Mouse (Mus musculus) cerebellum, postnatal 36 days (tissue): Measurements from ENCODE around the gene Zer1.
A peak's percentile ranks its signal among the peaks of the same experiment; 100 is the strongest.

Source experiments
- DNase-seq, 2 experiments: peaks; one replicate each; pipeline ENCODE4 v3.0.0; 2021 to 2022; ENCODE audit warnings: mixed read lengths in 2 of 2

The Zer1 gene

DNA sequence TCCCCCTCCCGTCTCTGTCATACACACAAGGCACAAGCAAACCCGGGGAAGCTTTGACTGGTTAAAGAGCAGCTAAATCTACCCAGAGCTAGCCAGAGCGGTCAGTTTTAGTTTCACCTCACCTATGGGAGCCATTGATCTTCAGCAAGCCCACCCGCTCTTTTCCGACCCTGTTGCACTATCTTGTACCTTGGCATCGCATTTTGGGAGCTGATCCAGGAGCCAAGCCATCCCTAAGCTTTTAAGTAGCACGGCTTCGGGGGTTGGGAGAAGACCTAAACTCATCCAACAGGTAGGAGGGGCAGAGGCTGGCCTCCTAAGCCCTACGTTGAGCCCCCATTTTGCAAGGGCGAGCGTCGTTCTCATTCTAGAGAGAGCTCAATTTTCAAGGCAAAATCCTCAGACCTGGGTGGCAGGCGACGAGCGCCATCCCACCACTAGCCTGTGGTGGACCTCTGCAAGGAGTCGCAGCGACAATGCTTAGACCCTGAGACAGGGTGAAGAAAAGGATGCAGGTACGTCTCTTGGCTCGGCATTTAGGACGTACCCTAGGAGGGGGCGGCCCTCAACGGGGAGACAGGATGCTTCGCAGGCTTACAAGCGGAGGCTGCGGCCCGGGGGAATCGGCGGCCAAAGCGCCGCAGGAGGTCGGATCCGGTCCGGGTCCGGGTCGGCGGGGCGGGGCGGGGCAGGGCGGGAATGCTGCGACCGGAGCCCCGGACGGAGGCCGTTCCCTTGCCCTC, 485 bp downstream of the Zer1 start:
- peak in 1 of 2 experiments; percentile 26 for DNase-seq

DNA sequence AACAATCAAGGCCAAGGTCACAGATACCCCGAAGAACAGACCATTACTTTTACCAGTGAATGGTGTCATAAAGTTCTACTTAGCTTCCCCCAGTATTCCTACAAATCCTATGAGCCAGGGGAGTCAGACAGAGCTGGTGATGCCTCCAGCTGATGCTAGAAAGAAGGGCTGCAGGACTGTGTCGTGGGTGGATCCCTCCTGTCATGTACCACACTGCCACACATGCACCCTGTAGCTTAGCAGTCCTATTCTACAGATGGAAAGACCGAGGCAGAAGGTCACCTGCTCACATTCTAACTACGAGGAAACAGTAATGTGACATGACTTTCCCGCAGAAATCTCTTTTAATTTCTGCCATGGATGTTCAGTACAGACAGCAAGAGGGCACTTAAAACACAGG, 1.6 kb downstream of the Zer1 start:
- no peak for DNase-seq

DNA sequence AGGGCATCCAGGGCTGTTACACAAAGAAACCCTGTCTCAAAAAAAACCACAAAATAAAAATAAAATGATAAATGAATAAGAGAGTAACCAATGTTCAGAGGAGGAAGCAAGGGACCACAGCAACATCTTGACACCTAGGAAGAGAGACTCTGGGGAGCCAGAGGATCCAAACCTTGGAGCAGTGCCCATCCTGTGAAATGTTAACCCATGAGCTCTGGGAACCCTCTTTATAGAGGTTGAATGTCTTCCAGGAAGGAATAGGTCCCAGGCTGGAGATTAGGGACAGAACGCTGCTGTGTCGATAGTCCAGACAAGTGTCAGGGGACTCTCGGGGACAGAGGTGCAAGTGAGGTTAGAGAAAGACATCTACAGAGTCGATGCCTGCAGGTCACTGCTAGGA, 4.1 kb downstream of the Zer1 start:
- DNase-seq = no peak

DNA sequence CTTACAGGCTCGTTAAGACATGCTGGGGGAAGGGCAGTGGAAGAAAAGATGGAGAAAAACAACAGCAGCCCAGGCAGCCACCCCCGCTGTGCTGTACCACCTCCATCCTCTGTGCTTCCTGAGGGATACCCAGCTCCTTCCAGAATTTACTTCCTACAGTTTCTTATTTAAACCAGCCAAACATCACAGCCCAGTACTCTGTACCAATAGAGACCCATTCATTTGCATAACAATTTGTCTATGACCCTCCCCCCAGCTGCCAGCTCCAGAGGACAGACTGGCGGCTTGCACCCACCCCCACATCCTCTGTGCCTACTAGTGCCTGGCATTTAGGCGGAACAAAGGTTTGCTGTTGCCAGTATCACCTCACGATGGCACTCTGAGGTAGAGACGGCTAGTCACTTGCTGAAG, 4.7 kb downstream of the Zer1 start:
- DNase-seq = no peak

DNA sequence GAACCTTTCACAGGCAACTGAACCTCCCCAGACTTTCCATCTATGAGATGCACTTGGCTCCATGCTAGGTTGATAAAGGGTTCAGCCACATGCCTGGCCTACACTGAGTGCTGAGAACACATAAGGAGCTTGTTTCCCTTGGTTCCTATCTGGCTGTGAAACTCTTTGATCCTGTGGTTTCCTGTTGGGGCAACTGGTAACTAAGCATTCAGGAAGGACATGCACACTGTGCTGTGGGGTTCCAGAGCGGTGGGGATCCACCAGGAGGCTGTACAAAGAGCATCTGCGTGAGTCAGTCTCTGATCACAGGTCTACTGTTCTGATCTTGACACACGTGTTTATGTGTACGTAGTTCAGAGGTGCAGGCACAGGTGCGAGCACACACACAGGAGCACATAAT, 11.8 kb downstream of the Zer1 start:
- DNase-seq = no peak

DNA sequence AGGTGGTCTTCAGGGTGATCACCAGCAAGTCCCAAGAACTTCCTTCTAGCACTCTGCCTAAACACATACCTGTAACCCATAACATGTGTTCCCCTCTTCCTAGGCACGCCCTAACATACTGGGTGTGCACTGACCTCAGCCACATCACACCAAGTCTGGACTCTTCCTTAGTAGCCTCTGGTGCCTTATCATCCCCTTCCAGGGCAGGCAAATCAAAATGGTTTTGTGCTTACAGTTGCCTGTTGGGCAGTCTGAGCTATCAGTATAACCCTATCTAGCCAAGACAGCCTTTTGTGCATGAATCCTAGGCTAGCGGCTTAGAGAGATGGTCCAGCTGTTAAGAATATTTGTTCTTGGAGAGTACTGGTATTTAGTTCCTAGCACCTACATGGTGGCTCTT, 12.9 kb downstream of the Zer1 start:
- DNase-seq = no peak

DNA sequence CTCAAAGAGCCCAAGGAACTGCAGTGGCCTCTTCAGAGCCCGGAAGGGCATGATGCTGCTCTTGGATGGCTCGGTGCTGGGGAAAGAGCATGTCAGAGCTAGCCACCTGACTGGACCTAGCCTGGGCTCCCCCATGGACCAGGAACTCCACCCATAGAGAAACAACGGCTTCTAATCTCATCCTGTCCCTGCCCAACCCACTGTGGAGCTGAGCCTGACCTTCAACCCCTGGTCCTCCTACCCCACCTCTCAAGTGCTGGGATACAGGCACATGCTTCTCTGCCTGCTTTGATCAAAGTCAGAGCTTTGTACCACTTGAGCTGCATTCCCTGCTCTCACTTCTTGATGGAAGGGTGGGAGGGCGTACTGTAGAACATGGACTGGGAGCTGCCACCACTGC, 16.1 kb downstream of the Zer1 start:
- DNase-seq = no peak

DNA sequence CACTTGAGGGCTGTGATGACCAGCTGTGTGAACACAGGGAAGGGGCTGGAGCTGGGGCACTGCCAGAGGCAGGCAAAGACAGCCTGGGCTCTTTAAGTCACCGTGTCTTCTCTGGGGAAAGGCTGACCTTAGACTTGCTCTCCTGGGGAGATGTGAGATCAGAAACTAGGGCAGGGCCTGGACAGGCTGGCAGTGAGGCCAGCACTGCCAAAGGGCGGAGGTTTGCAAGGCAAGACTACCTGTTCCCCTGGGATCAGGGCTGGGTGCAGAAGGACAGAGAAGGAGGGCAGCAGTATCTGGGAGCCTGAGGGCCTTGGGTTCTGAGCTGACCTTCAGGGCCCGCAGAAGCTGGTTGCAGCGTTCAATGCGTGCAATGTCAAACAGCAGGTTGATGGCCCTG, 16.7 kb downstream of the Zer1 start:
- DNase-seq = no peak

DNA sequence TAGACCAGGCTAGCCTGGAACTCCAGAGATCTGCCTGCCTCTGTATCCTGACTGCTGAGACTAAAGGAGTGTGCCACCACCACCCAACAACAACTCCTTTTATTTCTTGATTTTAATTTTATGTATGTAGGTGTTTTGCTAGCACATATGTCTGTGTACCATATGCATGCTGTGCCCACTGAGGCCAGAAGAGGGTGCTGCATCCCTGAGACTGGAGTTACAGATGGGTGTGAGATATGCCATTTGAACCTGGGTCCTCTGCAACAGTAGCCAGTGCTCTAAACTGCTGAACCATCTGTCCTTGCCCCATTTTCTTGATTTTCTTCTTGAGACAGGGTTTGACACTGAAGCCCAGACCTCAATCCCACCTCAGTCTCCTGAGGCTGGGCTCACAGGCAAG, 18.0 kb downstream of the Zer1 start:
- peak; percentile 59 to 68 for DNase-seq

DNA sequence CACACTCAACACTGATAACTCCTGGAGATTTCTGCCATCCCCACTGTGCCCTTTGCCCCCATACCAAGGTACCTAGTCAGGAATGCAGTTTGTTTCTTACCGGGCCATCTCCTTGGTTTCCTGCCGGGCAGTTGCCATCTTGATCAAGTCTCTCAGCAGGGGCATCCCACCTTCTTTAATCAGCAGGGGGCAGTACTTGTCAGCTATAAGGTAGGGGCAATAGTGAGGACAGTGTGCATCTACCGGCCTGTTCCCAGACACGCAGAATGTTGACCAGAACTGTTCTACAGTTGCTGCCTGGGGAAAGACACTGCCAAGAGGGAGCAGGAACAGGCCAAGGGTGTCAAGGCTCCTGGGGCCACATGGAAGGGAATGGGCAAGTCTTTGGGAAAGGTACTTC, 24.2 kb downstream of the Zer1 start:
- no peak for DNase-seq

DNA sequence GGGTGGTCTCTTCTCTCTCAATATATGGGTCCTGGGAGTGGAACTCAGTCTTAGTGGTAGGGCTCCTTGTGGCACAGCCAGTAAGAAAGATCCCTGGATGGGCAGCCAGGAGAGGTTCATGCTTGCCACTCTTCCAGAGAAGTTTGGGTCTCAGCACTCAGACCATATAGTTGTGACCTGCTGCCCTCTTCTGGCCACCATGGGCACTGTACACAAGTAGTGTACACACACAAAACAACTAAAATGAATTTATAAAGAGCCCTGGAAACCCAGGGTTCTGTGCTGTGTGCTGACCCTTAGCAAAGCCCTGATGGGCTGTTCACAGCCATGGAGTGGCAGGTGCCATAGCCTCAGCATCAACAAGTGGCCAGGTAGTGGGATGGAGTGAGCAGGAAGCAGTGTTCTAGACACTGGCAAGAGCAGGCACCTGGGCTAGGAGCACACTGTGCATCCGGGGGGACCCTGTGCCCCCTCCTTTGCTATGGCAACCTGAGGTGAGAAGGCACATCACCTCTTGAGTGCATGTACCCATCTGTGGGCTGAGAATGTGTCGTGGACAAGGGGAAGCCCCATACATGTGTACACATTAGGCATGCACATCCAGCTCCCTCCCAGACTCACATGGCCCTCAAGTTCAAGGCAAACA, 28.4 kb downstream of the Zer1 start:
- peak; percentile 53 to 56 for DNase-seq

DNA sequence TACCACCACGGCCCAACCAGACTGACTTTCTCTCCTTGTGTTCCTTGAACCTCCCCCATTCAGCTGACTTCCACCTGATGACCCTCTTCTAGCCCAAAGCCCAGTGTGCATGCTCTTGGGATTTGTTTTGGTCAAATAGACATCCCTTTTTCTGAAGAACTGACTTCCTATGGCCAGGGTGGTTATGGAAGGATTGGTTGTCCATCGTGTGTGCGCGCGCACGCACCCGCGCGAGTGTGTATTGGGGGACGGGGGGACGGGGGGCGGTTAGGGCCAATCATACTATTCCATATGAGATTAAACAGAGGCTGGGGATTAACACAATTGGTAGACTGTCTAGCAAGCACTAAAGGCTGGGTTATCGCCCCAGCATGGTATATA, 30.2 kb downstream of the Zer1 start:
- no peak for DNase-seq

DNA sequence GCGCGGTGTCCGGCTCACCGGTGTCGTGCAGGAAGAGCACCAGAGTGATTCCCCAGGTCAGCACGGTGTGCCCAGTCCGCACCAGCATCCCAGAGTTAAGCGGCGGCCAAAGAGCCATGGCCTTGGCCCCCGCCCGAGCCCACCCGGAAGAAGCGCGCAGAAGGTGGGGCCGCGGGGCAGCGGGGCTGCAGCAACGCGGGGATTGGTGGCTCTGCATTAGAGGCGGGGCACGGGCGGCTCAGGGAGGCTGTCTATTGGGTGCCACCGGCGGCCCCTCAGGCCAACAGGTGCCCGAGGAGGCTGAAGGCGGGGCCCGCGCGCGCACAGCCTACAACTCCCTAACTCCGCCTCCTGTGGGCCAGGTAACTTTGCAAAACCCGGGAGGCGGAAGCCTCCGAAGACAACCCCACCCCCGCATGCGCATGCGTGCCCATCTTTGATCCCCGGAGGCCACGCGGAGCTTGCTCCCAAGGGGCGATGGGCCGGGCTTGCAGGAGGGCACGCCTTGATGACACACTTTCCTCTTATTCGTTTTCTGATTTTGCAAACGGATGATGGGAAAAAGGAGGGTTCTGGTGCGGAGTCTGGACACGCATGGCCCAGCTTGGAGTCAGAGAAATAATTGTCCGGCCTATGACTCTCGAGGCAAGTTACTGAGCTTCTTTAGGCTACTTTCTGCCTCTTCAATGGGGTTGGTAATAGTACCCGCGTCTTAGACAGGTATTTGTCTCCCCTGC, 30.7 kb downstream of the Zer1 start, which contains the start of gene Zdhhc12:
Gene Zdhhc12, minus strand, starts transcription at position 178 of the 737 bp plus-strand sequence.
- DNase-seq = peak; percentile 86 to 92

DNA sequence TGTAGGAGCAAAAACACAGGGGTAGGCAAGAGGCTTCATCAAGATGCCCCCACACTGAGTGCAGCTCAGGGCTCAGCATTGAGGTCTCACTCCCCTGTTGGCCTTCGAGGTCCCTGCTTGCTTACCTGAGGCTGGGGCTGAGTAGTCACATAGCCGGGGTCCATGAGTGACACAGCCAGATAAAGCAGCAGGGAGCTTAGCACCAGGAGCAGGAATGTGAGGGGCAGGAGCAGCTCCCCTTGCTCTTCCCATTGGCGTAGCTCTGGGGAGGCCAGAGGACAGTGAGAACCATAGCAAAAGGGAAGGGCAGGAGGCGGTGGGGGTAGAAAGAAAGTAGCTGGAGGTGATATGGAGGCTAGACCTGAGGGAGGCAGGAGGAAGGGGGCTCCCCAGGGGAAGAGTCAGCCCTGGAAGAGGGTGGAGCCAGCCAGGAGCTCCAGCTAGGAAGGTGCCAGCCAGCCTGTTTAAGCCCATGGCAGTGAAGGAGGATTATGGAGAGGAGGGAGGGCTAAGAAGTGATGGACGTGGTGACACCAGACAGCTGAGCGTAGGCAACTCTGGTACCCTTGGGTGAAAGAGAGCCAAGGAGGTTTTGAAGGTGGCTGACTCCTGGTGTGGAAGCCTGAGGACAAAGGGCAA, 32.0 kb downstream of the Zer1 start:
- DNase-seq = no peak

DNA sequence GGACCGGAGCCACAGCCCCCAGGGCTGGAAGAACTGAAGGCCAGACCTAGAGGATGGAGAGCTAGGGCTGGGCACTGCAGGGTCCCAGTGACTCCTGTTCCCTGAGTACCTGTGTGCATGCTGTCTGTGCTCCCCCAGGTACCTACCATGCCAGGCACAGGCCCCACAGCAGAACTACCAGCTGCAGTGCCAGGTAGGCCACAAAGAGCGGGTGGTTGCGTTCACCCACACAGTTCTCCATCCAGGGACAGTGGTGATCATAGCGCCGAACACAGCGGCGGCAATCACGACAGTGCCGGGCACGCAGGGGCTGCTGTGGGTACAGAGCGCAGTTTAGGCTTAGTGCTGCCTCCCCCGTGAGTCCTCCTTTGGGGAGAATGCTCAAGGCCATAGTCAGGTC, 32.9 kb downstream of the Zer1 start:
- DNase-seq = no peak

DNA sequence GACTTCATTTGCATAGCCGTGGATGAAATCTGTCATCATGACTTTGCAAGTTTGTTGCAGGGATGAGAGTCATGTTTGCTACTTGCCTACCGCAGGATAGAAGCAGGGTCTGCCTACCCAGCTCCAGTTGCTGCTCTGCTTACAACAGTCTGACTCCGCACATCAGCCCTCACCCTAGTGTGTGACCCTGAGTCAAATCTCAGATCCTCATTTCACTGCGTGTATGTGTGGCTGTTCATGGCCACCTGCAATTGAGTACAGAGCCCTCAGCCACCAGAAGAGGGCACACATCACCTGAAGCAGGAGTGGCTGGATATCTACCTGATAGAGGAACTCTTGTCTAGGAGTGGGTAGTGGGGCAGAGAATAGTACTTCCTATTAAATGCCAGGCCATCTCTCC, 37.1 kb downstream of the Zer1 start:
- DNase-seq = no peak

DNA sequence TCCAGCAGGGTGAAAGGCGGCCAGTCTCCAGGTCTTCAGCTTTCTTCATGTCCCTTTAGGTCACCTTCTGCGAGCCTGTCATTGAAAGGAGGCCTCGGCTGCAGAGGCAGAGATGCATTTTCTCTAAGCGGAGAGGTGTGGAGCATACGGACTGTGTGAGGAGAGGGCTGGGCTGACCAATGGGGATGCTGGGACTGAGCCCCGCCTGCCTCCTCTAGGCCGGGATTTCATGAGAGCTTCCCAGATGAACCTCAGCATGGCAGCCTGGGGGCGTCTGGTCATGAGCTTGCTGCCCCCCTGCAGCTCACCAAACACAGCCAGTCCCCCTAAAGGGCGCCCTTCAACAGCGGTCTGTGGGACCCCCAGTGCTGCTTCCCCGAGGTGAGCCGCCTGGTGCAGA, 39.8 kb downstream of the Zer1 start:
- DNase-seq = no peak

DNA sequence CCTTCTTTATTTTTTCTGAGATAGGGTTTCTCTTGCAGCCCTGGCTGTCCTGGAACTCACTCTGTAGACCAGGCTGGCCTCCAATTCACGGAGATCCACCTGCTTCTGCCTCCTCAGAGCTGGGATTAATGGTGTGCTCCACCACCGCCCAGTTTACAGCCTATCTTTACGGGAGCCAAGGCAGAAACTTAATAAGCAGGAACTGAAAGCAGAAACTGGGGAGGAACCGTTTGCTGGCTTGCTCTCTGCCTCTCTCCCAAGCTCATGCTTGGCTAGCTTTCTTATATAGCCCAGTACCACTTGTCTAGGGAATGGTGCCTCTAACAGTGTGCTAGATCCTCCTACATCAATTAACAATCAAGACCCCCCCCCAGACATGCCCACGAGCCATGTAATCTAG, 40.3 kb downstream of the Zer1 start:
- no peak for DNase-seq

DNA sequence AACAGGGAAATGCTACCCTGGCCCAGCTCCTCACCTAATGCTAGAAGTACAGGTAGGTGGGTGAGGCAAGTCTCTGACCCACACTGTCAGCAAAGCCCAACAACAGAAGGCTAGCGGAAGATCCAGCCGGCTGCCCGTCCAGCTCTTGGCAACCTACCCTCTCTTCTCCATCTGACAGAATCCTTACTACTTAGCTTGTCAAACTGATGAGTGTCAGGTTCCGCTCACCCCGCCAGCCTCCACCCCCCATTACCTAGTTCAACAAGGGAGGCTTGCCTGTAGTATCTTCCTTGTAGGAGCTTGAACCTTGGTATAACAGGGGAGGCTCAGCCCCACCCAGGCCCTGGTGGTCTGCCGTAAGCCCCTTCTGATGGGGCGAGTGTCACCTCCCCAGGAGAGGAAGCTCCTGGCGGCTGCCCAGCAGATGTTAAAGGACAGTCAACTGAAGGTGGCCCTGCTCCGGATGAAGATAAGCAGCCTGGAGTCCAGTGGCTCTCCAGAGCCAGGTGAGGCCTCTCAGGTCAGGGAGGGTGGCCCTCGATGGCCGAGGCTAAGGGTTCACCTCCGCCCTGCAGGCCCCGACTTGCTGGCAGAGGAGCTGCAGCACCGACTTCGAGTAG, 44.1 kb downstream of the Zer1 start:
- no peak for DNase-seq

DNA sequence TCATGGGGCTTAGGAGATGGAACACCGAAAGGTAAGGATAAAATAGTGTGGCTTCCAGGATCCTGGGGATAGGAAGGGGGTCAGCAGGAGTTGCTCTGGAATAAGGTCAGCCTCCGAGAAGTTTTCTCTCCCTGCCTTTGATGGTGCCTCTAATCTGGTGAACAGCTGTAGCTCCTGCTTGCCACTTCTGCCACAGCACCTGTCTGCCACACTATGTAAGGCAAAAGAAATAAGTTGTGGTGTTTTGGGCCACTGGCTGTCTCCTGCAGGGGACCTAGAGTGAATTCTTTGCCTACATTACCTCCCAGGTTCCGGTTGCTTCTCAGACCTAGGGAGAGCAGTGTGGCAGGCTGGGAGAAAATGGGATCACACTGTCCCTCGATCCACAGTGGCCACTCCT, 45.6 kb downstream of the Zer1 start:
- no peak for DNase-seq

DNA sequence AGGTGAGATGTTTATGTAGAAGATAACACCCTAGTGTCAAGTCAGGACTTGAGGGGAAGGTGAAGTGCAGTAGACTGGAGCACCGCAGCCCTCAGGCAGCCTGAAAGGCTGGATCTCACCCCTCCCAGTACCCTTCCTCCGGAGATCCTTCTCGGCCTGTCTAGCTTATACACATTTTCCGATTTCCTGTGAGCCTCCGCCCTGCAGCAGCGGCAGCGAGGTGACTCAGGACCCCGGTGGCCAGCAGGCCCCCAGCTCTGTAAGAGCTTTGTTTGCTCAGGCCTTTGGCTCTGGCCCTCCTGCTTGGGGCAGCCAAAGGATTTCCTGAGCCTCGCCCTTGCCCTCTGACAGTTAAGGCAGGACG, 46.1 kb downstream of the Zer1 start:
- no peak for DNase-seq

DNA sequence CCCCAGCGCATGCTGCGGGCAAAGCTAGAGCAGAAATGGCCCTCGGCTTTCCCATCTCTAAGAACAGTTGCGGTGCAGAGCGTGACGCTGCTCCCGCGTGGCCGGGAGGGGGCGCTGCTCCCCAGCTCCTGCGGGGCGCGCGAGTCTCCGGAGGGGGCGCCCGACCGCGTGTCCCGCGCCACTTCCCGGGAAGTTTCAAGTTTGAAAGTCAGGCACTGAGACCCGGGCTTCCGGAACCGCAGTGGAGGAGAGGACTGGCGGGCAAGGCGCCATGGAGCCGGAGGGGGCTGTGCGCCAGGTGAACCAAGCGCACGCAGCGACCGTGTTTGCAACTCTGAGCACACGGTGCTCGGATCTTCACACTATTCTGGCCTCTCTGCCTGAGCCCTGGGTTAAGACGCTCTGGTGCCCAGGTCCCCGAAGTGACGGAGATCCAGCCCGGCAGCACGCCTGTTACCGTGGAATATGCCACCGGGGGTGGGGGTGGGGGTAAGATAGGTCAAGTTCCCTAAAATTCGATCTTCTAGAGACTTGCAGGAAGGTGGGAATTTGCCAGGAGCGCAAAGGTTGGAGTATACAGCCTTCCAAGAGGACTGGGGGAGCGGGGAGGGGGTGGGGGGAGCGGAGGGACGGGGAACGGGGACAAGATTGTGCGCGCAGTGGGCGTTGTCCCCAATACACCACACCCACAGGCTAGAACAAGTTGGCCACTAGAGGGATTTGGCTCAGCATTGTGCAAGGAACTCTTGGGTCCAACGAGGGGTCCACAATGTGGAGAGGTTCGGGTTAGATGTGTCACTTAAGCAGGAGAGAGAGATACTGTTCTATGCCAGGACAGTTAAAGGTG, 46.7 kb downstream of the Zer1 start, which contains the start of gene Pkn3:
Gene Pkn3, plus strand, starts transcription at position 183 of the 847 bp plus-strand sequence.
- peak; percentile 75 to 82 for DNase-seq
